Mouse (Mus musculus): ENCODE data around the gene Nat8f5. TPM values are rescaled to one million over a fixed set of nuclear protein-coding genes. Genes with fewer than 3 reads are reported as not detected.
"Not testable (repeated sequence)": the region's sequence is repeated elsewhere in the genome, so short reads cannot be mapped to it uniquely, and the experiment has no call there.

Gene Nat8f5
- not detected for total RNA-seq (2021)
- long read RNA-seq, experiment 1: 0 reads
- long read RNA-seq, experiment 2: 0 reads

GRCm38 (mm10) chr6:85820837-85821236 is at the start of gene Nat8f5, which contains the start of gene Nat8f6:
TSS of gene Nat8f5 (minus strand) at chr6:85820972.
TSS of gene Nat8f6 (minus strand) at chr6:85820954.
- no peak for DNase-seq
- intact Hi-C loops (cut with DNase I): no loop called here

DNA sequence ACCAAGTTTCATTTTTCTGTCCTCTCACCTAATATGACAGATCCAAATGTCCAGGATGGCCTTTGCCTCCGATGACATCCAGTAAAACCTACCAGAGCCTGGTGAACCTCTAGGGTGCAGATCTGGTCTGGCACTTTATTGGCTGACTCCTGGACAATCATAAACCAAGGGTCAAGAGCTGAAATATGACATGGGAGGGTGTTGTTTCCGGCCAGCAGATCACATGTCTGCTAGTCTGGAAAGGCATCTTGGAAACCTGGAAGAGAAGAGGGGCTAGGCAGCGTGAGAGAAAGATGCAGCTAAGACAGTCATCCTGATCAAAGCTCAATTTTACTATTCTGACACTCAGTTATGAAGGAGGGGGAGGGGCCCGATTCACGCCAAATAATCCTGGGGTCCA is 48.2 kb upstream of the Nat8f5 start, which contains the start of gene Nat8f2:
TSS of gene Nat8f2 (minus strand) at position 153 of the 400 bp plus-strand sequence.
- DNase-seq; intact Hi-C loops (cut with DNase I): not testable (repeated sequence)

DNA sequence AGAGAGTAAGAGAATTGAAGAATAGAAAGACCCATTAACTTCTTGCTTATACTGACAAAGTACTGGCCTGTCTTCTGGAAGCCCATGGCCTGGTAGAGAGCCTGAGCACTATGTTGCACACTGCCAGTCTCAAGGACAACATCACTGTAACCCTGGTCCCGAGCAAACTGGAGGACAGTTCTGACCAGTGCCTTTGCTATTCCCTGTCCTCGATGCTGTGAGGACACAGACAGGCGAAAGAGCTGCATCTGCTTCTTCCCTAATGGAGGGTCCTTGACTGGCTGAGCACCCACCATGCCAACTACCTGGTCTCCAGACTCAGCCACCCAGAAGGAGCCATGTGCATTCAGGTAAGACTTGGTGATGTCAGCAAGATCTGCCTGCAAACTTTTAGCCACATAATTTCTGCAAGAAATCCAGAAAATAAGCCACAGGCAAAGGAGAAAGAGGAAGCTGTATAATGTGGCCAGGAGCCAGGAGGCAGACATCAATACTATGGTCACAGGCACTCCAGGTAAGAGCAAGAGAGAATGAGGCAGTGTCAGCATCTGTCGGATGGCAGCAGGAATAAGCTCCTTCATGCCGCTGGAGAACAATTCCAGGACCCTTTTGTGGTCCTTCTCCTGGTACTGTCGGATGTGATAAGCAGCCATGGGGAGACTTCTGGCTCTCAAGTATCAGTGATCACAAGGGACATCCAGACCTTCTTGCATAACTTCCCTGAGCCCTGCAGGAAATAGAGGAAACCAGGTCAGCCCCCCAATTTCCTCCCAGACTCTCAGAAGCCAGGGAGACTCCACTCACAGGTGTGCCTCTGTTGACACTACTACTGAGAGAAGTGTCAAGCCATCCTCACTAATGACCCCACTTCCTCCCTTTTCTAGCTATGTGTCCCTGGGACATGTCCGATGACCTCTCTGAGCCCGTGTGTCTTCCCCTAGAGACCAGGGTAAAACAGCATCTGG is 47.2 kb upstream of the Nat8f5 start:
- intact Hi-C loops (cut with DNase I): no loop called here
- DNase-seq: no peak

GRCm38 (mm10) chr6:85866995-85867394 is 46.2 kb upstream of the Nat8f5 start:
- intact Hi-C loops (cut with DNase I); DNase-seq: not testable (repeated sequence)

DNA sequence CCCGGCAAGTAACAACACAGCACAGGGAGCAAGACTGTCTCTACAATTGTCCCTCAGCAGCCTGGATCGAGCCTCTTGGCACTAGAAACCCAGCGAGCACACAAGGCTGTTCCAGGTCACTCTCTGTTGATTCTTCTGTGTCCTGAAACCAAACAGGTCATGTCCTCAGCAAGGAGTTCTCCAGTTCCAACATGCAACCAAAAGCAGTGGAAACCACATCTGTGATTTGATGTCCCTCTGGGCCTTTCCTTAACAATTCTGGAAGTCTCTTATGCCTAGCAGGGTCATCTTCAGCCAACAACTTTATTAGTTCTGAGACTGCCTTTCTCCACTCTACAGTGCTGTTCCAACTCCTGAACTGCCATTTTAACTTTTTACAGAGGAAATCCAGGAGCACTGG is 45.4 kb upstream of the Nat8f5 start:
- DNase-seq; intact Hi-C loops (cut with DNase I): not testable (repeated sequence)

DNA sequence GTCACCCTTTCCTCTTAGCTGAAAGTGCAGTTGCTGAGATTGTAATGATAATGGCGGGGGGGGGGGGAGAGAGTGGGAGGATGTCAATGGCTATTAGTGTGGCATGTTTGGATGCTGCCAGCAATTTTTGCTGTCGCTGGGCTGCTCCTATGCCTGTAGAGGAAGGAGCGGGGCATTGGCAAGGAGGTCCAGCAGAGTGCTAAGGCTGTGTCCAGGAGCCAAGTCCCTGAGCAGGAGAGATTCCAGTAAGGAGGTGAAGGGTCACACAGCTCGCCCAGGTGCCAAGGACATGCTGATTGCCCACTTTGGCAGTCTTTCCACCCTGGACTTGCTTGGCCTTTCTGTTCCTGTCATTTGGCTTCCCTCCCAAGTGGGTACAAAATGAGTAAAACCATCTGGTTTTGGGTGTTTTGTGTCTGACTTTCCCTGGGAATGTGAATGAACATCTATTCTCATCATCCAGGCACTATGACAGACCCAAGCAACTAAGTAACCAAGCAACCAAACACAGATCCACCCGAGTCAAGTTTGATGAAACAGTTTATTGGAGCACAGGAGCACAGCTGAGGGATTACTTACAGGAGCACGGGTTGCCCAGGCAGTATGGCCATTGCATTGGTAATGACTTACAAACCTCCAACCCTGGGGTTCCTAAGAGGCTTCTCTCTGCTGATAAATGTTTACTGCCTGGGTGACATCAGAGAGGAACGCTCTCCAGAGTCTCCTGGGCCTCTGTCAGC is 44.3 kb upstream of the Nat8f5 start:
- DNase-seq; intact Hi-C loops (cut with DNase I): not testable (repeated sequence)

GRCm38 (mm10) chr6:85863840-85864239 is 43.1 kb upstream of the Nat8f5 start:
- DNase-seq: no peak

DNA sequence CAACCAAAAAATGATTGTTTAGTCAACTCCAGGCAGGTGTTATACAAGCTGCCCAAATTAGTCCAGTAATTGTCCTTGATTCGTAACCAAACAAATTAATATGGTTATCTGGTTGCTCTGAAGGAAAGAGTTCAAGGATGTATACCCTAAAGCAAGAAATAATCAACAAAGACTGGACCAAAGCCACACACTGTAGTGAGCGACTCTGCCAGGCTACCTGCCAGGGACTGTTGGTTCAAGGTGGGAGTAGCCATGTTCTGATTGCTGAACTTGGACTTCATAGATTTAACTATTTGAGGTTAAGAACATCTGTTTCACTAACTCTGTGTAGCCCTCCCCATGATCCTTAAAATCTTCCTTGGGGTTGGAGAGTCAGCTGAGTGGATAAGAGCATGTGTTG is 42.4 kb upstream of the Nat8f5 start:
- intact Hi-C loops (cut with DNase I): no loop called here
- no peak for DNase-seq

More at GRCm38 (mm10) chr6:85863840-85864239, 43.1 kb upstream of the Nat8f5 start:
- intact Hi-C loops (cut with DNase I): no loop called here

DNA sequence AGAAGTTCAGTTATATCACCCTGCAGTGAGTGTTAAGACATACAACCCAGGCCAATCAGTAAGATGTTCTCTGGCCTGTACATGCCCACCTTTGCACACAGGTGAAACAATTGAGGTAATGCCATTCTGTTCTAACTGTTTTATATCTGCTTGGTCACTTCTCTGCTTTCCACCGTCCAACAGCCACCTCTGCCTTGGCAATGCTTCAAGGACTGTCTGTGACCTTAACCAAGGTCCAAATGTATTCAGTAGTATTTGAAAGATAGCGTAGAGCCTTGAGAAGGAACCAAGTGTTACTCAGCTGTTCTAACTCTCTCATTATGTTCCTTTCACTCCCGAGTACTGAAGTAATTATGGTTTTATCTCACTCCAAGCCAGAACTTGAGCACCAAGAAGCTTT is 41.8 kb upstream of the Nat8f5 start:
- intact Hi-C loops (cut with DNase I): no loop called here
- DNase-seq: no peak

DNA sequence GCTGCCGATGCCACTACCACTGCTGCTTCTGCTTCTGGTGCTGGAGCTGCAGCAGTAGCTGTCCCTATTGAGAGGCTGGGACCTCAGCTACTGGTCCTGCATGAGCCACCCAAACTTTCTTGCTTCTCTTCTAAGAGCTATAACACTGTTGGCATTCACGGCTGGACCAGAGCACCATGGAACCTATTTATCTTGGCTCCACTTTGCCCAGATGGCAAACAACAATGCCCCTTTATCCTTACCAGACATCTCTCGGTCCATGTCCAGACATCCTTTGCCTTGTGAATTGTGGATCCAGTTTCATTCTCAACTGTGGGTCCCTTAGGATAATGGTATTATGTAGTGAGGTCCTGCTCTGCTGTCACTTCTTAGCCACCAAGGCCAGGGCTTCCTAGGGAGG is 40.5 kb upstream of the Nat8f5 start:
- intact Hi-C loops (cut with DNase I): no loop called here
- no peak for DNase-seq

GRCm38 (mm10) chr6:85856194-85856678 is 35.5 kb upstream of the Nat8f5 start:
- intact Hi-C loops (cut with DNase I): no loop called here

GRCm38 (mm10) chr6:85853481-85853880 is 32.7 kb upstream of the Nat8f5 start:
- intact Hi-C loops (cut with DNase I): no loop called here
- DNase-seq: no peak

More at GRCm38 (mm10) chr6:85856194-85856678, 35.5 kb upstream of the Nat8f5 start:
- DNase-seq: peak; percentile 30 to 36

GRCm38 (mm10) chr6:85851062-85851773 is 30.4 kb upstream of the Nat8f5 start:
- intact Hi-C loops (cut with DNase I): no loop called here

GRCm38 (mm10) chr6:85849240-85849639 is 28.5 kb upstream of the Nat8f5 start:
- no peak for DNase-seq
- intact Hi-C loops (cut with DNase I): no loop called here

More at GRCm38 (mm10) chr6:85851062-85851773, 30.4 kb upstream of the Nat8f5 start:
- DNase-seq: no peak

DNA sequence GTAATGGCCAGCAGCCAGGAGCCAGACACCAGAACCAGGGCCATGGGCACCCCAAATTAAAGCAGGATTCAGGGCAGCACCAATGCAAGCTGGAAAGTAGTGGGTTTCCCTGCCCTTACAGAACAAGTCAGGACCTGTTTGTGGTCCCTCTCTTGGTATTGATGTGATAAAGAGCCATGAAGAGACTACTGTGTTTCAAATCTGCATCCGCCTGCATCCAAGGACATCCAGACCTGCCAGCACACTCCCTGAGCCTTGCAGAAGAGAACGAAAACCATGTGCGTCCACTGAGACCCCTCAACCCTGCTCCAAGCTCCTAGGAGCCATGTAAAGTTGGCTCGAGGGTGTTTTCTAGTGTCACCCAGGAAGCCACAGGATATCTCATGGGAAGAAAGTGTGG is 27.4 kb upstream of the Nat8f5 start:
- intact Hi-C loops (cut with DNase I): no loop called here

GRCm38 (mm10) chr6:85846921-85847320 is 26.1 kb upstream of the Nat8f5 start:
- DNase-seq: no peak
- intact Hi-C loops (cut with DNase I): no loop called here

More for the DNA sequence above, 27.4 kb upstream of the Nat8f5 start:
- no peak for DNase-seq

GRCm38 (mm10) chr6:85843677-85844458 is 23.1 kb upstream of the Nat8f5 start:
- intact Hi-C loops (cut with DNase I); DNase-seq: not testable (repeated sequence)

DNA sequence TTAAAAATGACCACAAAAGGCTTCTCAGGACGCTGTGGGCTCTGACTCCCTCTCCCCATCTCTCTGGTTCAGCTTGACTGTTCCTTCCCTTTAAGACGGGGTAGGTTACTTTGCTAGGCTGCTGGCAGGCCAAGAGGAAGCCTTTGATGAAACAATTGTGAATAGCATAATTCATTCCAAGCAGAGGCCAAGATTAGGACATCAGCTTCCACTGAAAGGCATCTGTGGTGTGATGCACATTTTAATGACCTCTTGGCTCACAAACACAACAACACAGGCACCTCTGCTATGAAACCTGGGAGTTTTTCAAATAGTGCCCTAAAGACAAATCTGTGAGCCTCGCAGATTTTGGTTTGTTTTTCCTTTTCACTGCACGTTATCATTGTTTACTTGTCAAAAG is 19.2 kb upstream of the Nat8f5 start:
- intact Hi-C loops (cut with DNase I): loop anchor here (5.0 to 10.0 kb wide), 2 partner anchors 52 to 165 kb away; no protein-coding TSS in a partner anchor

GRCm38 (mm10) chr6:85838674-85839073 is 17.9 kb upstream of the Nat8f5 start:
- intact Hi-C loops (cut with DNase I): loop anchor here (5.0 to 10.0 kb wide), 2 partner anchors 54 to 166 kb away; no protein-coding TSS in a partner anchor
- no peak for DNase-seq

More for the DNA sequence above, 19.2 kb upstream of the Nat8f5 start:
- no peak for DNase-seq
